Mouse (Mus musculus) stomach, embryonic 14.5 days (tissue): Measurements from ENCODE around the gene Fam71f2. TPM values are rescaled to one million over a fixed set of nuclear protein-coding genes. Genes with fewer than 3 reads are reported as not detected.

Experiments
- ATAC-seq: fragments of 200-750 bp; cut with Nextera tagmentation; 2 replicates; pipeline ENCODE4 v1.8.0; 2017; ENCODE audit warnings: low read depth, moderate TSS enrichment; ENCODE audit not compliant: insufficient number of reproducible peaks, insufficient read depth, low FRiP score
- H3K27ac ChIP-seq: fragments of 300-500 bp; sonication (generic); 2 replicates; pipeline ENCODE4 v1.5.1; 2014; ENCODE audit warnings: mild to moderate bottlenecking, low read length, moderate library complexity, mixed read lengths
- H3K27me3 ChIP-seq: fragments of 300-500 bp; sonication (generic); 2 replicates; pipeline ENCODE4 v1.6.1; 2014; ENCODE audit warnings: low read length, control low read depth, mixed read lengths; ENCODE audit not compliant: control insufficient read depth, insufficient read depth
- H3K36me3 ChIP-seq: fragments of 300-500 bp; sonication (generic); 2 replicates; pipeline ENCODE4 v1.6.1; 2014; ENCODE audit warnings: mild to moderate bottlenecking, control low read depth, low read length, moderate library complexity, mixed read lengths; ENCODE audit not compliant: control insufficient read depth, insufficient read depth
- H3K4me1 ChIP-seq: fragments of 300-500 bp; sonication (generic); 2 replicates; pipeline ENCODE4 v1.6.1; 2014; ENCODE audit warnings: low read length, control low read depth, mixed read lengths; ENCODE audit not compliant: control insufficient read depth, insufficient read depth
- H3K4me2 ChIP-seq: fragments of 300-500 bp; sonication (generic); replicated peaks from 2 replicates; pipeline ENCODE4 v1.6.1; 2014; ENCODE audit warnings: low read depth, low read length, control low read depth
- H3K4me3 ChIP-seq: fragments of 300-500 bp; sonication (generic); 2 replicates; pipeline ENCODE4 v1.5.1; 2014; ENCODE audit warnings: low read depth, low read length, control low read depth
- H3K9ac ChIP-seq: fragments of 300-500 bp; sonication (generic); replicated peaks from 2 replicates; pipeline ENCODE4 v1.6.1; 2014; ENCODE audit warnings: low read depth, mild to moderate bottlenecking, control low read depth, low read length, moderate library complexity, mixed read lengths
- H3K9me3 ChIP-seq: fragments of 300-500 bp; sonication (generic); 2 replicates; pipeline ENCODE4 v1.6.1; 2016; ENCODE audit warnings: low read depth, low read length, control low read depth; ENCODE audit not compliant: control insufficient read depth
- WGBS: fragments of 180-500 bp; shearing (Covaris S2); extraction: QIAGEN DNeasy Blood & Tissue Kit; methylation state at CpG from one replicate; pipeline ENCODE4 v1.1.7; 2014; 5-methylcytosine and 5-hydroxymethylcytosine counted together
- polyA plus RNA-seq: library from polyadenylated mRNA; unstranded; fragments of >200 nt; fragmentation: Nextera tagmentation; extraction: Ambion mirVana; gene quantifications from 2 replicates; pipeline ENCODE4 v1.2.1, GENCODE M21; 2014

Gene Fam71f2
- polyA plus RNA-seq, result 0.60 and 0.68 TPM in 2 replicates

- no peaks in the 10 kb centered on the region for H3K27me3 ChIP-seq
- no peaks in the 10 kb centered on the region for H3K9me3 ChIP-seq
- no peak within 1 kb of the TSS for H3K27ac ChIP-seq
- H3K4me1 ChIP-seq, result no peaks in the 10 kb centered on the region
- no peak within 1 kb of the TSS for H3K4me2 ChIP-seq
- WGBS, result 79% methylated on average over 8 of the region's 8 CpGs
- ATAC-seq, result no peak
- H3K4me3 ChIP-seq, result no peak within 1 kb of the TSS
- no peak within 1 kb of the TSS for H3K9ac ChIP-seq
- peaks cover 9% of the 10 kb centered on the region for H3K36me3 ChIP-seq
Measured at GRCm38 (mm10) chr6:29279293-29279692, at the start of gene Fam71f2. Gene Fam71f2 (plus strand): TSS chr6:29279593.

- Histone ChIP-seq H3K27me3 (no peaks in the 10 kb centered on the region), H3K27ac (no peak overlapping the region), H3K4me1 (no peaks in the 10 kb centered on the region), H3K9me3 (no peaks in the 10 kb centered on the region), H3K4me3 (no peak overlapping the region), H3K36me3 (no peaks in the 10 kb centered on the region), H3K9ac (no peak overlapping the region), H3K4me2 (no peak overlapping the region)
- WGBS, result 72% methylated on average over 6 of the region's 6 CpGs
- ATAC-seq, result no peak
Measured at GRCm38 (mm10) chr6:29230386-29230785, 49.0 kb upstream of the Fam71f2 start.

GRCm38 (mm10) chr6:29231799-29232198 is 47.6 kb upstream of the Fam71f2 start:
- H3K27ac ChIP-seq, result no peak overlapping the region
- no peak for ATAC-seq
- H3K9me3 ChIP-seq, result no peaks in the 10 kb centered on the region
- no peak overlapping the region for H3K4me3 ChIP-seq
- 68% methylated on average over 3 of the region's 3 CpGs for WGBS
- H3K4me2 ChIP-seq, result no peak overlapping the region
- H3K36me3 ChIP-seq, result no peaks in the 10 kb centered on the region
- no peak overlapping the region for H3K9ac ChIP-seq
- H3K4me1 ChIP-seq, result no peaks in the 10 kb centered on the region
- no peaks in the 10 kb centered on the region for H3K27me3 ChIP-seq

GRCm38 (mm10) chr6:29232321-29232720 is 47.1 kb upstream of the Fam71f2 start:
- Histone ChIP-seq H3K4me2 (no peak overlapping the region), H3K4me3 (no peak overlapping the region), H3K9ac (no peak overlapping the region), H3K27me3 (no peaks in the 10 kb centered on the region), H3K36me3 (no peaks in the 10 kb centered on the region), H3K4me1 (no peaks in the 10 kb centered on the region), H3K9me3 (no peaks in the 10 kb centered on the region), H3K27ac (no peak overlapping the region)
- 70% methylated on average over 6 of the region's 6 CpGs for WGBS
- ATAC-seq, result no peak

GRCm38 (mm10) chr6:29233710-29234109 is 45.7 kb upstream of the Fam71f2 start:
- no peak overlapping the region for H3K4me3 ChIP-seq
- H3K27me3 ChIP-seq, result no peaks in the 10 kb centered on the region
- H3K36me3 ChIP-seq, result no peaks in the 10 kb centered on the region
- H3K4me2 ChIP-seq, result no peak overlapping the region
- H3K4me1 ChIP-seq, result no peaks in the 10 kb centered on the region
- no peaks in the 10 kb centered on the region for H3K9me3 ChIP-seq
- no peak overlapping the region for H3K9ac ChIP-seq
- H3K27ac ChIP-seq, result no peak overlapping the region
- no peak for ATAC-seq
- 67% methylated on average over 3 of the region's 3 CpGs for WGBS

- Histone ChIP-seq H3K27me3 (no peaks in the 10 kb centered on the region), H3K4me3 (no peak overlapping the region), H3K4me2 (no peak overlapping the region), H3K9me3 (no peaks in the 10 kb centered on the region), H3K4me1 (no peaks in the 10 kb centered on the region), H3K27ac (no peak overlapping the region), H3K36me3 (no peaks in the 10 kb centered on the region), H3K9ac (no peak overlapping the region)
- no peak for ATAC-seq
- 37% methylated on average over 8 of the region's 8 CpGs for WGBS
Measured at GRCm38 (mm10) chr6:29234272-29234671, 45.1 kb upstream of the Fam71f2 start.

GRCm38 (mm10) chr6:29240806-29241205 is 38.6 kb upstream of the Fam71f2 start:
- Histone ChIP-seq H3K27me3 (no peaks in the 10 kb centered on the region), H3K9me3 (no peaks in the 10 kb centered on the region), H3K4me1 (no peaks in the 10 kb centered on the region), H3K36me3 (no peaks in the 10 kb centered on the region), H3K4me3 (no peak overlapping the region), H3K4me2 (no peak overlapping the region), H3K27ac (no peak overlapping the region), H3K9ac (no peak overlapping the region)
- no peak for ATAC-seq
- 35% methylated on average over 2 of the region's 2 CpGs for WGBS

- no peaks in the 10 kb centered on the region for H3K4me1 ChIP-seq
- H3K27me3 ChIP-seq, result no peaks in the 10 kb centered on the region
- H3K4me3 ChIP-seq, result no peak overlapping the region
- H3K9me3 ChIP-seq, result no peaks in the 10 kb centered on the region
- WGBS, result 69% methylated on average over 2 of the region's 2 CpGs
- no peak overlapping the region for H3K4me2 ChIP-seq
- H3K27ac ChIP-seq, result no peak overlapping the region
- ATAC-seq, result no peak
- H3K9ac ChIP-seq, result no peak overlapping the region
- no peaks in the 10 kb centered on the region for H3K36me3 ChIP-seq
Measured at GRCm38 (mm10) chr6:29241697-29242096, 37.7 kb upstream of the Fam71f2 start.

- no peak overlapping the region for H3K4me2 ChIP-seq
- no peak overlapping the region for H3K4me3 ChIP-seq
- no peak overlapping the region for H3K9ac ChIP-seq
- H3K4me1 ChIP-seq, result no peaks in the 10 kb centered on the region
- no peaks in the 10 kb centered on the region for H3K36me3 ChIP-seq
- 65% methylated on average over 1 of the region's 1 CpGs for WGBS
- H3K9me3 ChIP-seq, result no peaks in the 10 kb centered on the region
- no peaks in the 10 kb centered on the region for H3K27me3 ChIP-seq
- ATAC-seq, result no peak
- no peak overlapping the region for H3K27ac ChIP-seq
Measured at GRCm38 (mm10) chr6:29242265-29242664, 37.1 kb upstream of the Fam71f2 start.
